ENCODE assay signal across 8 mouse cellular contexts in the genomic region with DNA sequence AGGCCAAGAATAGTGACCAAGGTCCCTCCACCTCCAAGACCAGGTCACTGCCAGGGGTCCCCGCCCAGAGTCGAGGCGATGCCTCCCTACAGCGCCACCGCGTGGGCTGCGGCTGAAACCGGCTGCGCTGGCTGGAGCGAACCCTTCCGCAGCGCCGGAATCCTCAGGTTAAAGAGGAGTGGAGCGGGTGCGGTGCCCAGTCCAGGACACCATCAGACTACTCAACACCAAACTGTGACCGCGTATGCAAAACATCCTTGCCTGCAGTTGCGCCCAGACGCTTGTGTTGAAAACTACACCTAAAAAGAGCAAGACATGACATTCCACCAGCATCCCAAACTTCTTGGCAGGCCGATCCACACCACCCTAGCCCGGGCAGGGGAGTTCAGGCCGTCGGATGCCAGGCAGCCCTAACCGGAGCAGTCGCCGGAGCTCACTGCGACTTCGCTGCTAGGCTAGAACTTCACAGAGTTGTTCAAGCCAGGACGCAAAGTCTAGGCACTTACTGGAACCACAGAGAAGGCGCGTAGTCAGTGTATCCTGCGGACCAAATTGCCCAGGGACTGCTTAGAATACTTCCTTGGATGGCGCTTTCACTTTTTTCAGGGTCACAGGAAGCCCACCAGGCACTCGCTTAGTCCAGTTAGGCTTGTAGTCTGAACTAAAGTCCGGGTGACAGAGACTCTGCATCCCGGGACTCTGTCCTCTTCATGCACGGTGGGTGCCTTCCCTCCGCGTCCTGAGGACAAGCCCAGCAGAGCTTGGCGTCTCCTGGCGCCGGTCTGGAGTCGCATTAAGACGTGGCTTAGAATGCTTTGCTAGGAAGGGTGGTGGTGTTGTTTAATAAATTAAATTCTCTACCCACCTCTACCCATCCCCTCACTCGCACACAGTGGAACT. TPM values are rescaled to one million over a fixed set of nuclear protein-coding genes. Genes with fewer than 3 reads are reported as not detected.
DNase-seq lines count a peak whose midpoint lies in the region; ATAC-seq and TF ChIP-seq lines count a peak whose summit lies in the region.

No protein-coding gene starts in this region.

- H3K9me3 ChIP-seq in hindbrain, embryonic 14.5 days (ENCODE audit: control insufficient read depth, low read length): no peaks in the 10 kb centered on the region
- H3K9me3 ChIP-seq in limb, embryonic 12.5 days: no peaks in the 10 kb centered on the region
- H3K9me3 ChIP-seq in midbrain, embryonic 10.5 days (replicated peaks): no peaks in the 10 kb centered on the region

- H3K36me3 ChIP-seq in hindbrain, embryonic 14.5 days (replicated peaks; ENCODE audit: control insufficient read depth, insufficient read depth): no peaks in the 10 kb centered on the region
- no peaks in the 10 kb centered on the region for H3K36me3 ChIP-seq in limb, embryonic 12.5 days
- no peaks in the 10 kb centered on the region for H3K36me3 ChIP-seq in midbrain, embryonic 10.5 days
- no peaks in the 10 kb centered on the region for H3K36me3 ChIP-seq in testis, adult 2 months (ENCODE audit: control insufficient read depth, insufficient read depth, low read length)

- peak; percentile 46; the same call in 1 of the 2 replicates for TF ChIP-seq CTCF in testis, adult 2 months (IDR thresholded peaks at IDR 0.05; ENCODE audit: control insufficient read depth, insufficient read depth, insufficient replicate concordance, low read depth, low read length)

- peaks cover 3% of the 10 kb centered on the region for H3K4me1 ChIP-seq in hindbrain, embryonic 14.5 days (replicated peaks; ENCODE audit: control insufficient read depth, insufficient read depth, low read length)
- peaks cover 30% of the 10 kb centered on the region for H3K4me1 ChIP-seq in limb, embryonic 12.5 days (replicated peaks)
- H3K4me1 ChIP-seq in midbrain, embryonic 10.5 days: peaks cover 43% of the 10 kb centered on the region
- peaks cover 9% of the 10 kb centered on the region for H3K4me1 ChIP-seq in testis, adult 2 months (ENCODE audit: control insufficient read depth, insufficient read depth, low read length)

- TF ChIP-seq POLR2A in testis, adult 2 months (IDR thresholded peaks at IDR 0.05; ENCODE audit: control insufficient read depth, low read depth, low read length): no peak

- H3K9ac ChIP-seq in hindbrain, embryonic 14.5 days: no peak overlapping the region
- H3K9ac ChIP-seq in limb, embryonic 12.5 days (replicated peaks): 0 out of 2 replicates have a peak overlapping the region, but pooled peaks have one; percentile 2

- peak overlapping the region; percentile 50 for H3K4me2 ChIP-seq in hindbrain, embryonic 14.5 days (replicated peaks)
- H3K4me2 ChIP-seq in limb, embryonic 12.5 days: peak overlapping the region; percentile 53

- peak overlapping the region; percentile 26 for H3K4me3 ChIP-seq in hindbrain, embryonic 14.5 days (replicated peaks; ENCODE audit: low read length)
- H3K4me3 ChIP-seq in limb, embryonic 12.5 days (replicated peaks): peak overlapping the region; percentile 27
- peak overlapping the region; percentile 41 for H3K4me3 ChIP-seq in midbrain, embryonic 10.5 days
- H3K4me3 ChIP-seq in testis, adult 2 months (ENCODE audit: control insufficient read depth, low read depth, low read length): no peak overlapping the region

- ATAC-seq in hindbrain, embryonic 14.5 days (ENCODE audit: low FRiP score): no peak
- ATAC-seq in limb, embryonic 12.5 days (ENCODE audit: insufficient number of reproducible peaks, insufficient read depth, low FRiP score, low TSS enrichment, low read depth): no peak

- 1% methylated on average over 45 of the region's 45 CpGs for WGBS in hindbrain, embryonic 14.5 days
- under 1% methylated on average over 45 of the region's 45 CpGs for WGBS in limb, embryonic 12.5 days
- WGBS in midbrain, embryonic 10.5 days: under 1% methylated on average over 45 of the region's 45 CpGs

- no peak overlapping the region for H3K27ac ChIP-seq in hindbrain, embryonic 14.5 days
- no peak overlapping the region for H3K27ac ChIP-seq in limb, embryonic 12.5 days
- no peak overlapping the region for H3K27ac ChIP-seq in midbrain, embryonic 10.5 days (replicated peaks)
- no peak overlapping the region for H3K27ac ChIP-seq in testis, adult 2 months (ENCODE audit: control insufficient read depth, insufficient read depth, low read depth, low read length)

- H3K27me3 ChIP-seq in hindbrain, embryonic 14.5 days (ENCODE audit: control insufficient read depth, insufficient read depth, low read length): peaks cover 76% of the 10 kb centered on the region
- peaks cover 66% of the 10 kb centered on the region for H3K27me3 ChIP-seq in limb, embryonic 12.5 days
- peaks cover 85% of the 10 kb centered on the region for H3K27me3 ChIP-seq in midbrain, embryonic 10.5 days (ENCODE audit: low read depth, poor library complexity, severe bottlenecking)
- H3K27me3 ChIP-seq in testis, adult 2 months (ENCODE audit: control insufficient read depth, insufficient read depth, low read length): peaks cover 4% of the 10 kb centered on the region; the same call in 1 of the 2 replicates

- peak; percentile 74 to 75 for DNase-seq in left cerebral cortex, adult 18-20 months (ENCODE audit: low spot score in 2 of 2)
- DNase-seq in left cerebral cortex, adult 11 months (ENCODE audit: low spot score): no peak
- DNase-seq in cerebellum, adult 9-10 months: peak; percentile 45
- peak; percentile 45 to 59 for DNase-seq in frontal cortex, postnatal 10 days (ENCODE audit: low spot score in 2 of 2)
- DNase-seq in hindbrain, embryonic 14.5 days (ENCODE audit: low spot score): peak; percentile 64
- peak; percentile 82 for DNase-seq in midbrain, embryonic 10.5 days (ENCODE audit: low spot score)

RNA-seq across cellular contexts. Expression of a gene that starts 1.0 kb away (rescaled TPM):
- 10 to 100 TPM; 79.1 to 88.5 TPM for total RNA-seq in left cerebral cortex, adult 18-20 months (2021)
- 0.96 and 1.2 TPM in 2 replicates for polyA plus RNA-seq in hindbrain, embryonic 14.5 days (2014; fragmentation: Nextera tagmentation; extraction: Ambion mirVana)
- 1.9 and 2.1 TPM in 2 replicates for polyA plus RNA-seq in limb, embryonic 12.5 days (2016; fragmentation: Nextera tagmentation; extraction: Ambion mirVana)
- 0.81 and 1.1 TPM in 2 replicates for polyA plus RNA-seq in midbrain, embryonic 10.5 days (2016; fragmentation: Nextera tagmentation; extraction: Ambion mirVana)
- polyA plus RNA-seq in testis, adult 2 months (2012; rRNA removed): 0.90 and 1.3 TPM in 2 replicates
